Mouse (Mus musculus): ENCODE results near the gene Col23a1.
A peak's percentile ranks its signal among the peaks of the same experiment; 100 is the strongest.
"Not testable (repeated sequence)": the region's sequence is repeated elsewhere in the genome, so short reads cannot be mapped to it uniquely, and the experiment has no call there.

Gene Col23a1

DNA sequence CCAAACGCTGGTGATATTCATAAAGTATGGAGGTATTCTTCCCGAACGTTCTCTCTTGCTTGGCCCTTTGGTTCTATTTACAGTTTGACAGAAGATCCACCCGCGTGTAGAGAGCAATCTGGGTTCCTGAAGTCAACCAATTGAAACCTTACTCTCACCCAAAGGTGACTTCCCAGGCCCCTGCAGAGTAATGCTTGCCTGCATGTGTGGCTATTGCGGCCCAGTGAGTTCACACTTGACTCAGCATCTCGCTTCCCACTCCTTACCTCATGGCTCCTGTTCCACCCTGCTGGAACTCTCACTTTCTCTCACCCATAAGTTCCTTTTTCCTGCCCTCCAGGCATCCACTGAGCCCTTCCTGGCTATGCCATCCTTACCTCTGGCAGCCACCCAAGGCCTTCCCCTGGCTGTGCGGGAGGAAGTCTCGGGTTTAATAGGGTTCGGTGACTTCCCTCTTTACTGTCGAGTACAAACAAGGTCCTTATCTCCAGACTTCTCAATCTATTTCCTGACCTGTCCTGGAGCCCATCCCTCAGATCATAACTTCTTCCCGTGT lies 38.7 kb downstream of the Col23a1 start:
- no peak for DNase-seq (ENCODE audit: low spot score in 2 of 2)

DNA sequence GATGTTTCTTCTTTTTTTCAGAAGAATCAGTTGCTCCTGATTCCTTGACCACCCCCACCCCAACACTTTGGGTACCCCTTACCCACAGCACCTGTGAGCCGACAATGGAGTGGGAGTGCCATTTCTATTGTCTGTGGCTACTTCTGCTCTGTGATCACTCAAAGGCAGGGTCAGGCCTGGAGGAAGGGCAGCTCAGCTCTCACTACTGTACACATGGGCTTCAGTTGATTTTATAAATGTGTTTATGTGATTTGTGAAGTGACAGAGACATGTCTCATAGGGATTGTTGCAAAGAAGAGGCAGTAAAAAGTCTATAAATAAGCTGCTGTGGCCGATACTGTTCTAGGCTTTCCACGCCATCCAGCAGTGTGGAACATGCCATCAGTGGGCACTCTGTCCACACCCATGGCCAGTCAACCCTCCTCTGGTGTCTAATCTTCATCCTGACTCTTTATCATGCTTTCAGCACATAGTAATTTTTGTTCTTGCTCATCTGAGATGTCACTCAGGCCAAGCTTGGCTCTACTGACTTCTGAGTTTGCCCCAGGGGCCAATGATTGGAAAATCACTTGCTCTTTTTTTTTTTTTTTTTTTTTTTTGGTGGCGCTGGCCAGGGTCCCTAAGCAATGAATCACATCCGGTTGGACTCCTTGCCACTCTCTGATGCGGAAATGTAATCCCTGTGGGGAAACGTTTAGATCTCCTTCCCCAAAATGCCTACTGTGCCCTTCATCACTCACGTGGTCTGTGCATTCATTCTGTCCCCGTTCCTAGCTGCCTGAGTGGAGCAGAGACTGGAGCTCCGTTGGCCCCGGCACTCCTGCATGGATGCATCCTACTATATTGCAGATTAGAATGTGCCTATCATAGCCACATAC lies 40.4 kb downstream of the Col23a1 start:
- no peak for DNase-seq (ENCODE audit: low spot score in 2 of 2)

DNA sequence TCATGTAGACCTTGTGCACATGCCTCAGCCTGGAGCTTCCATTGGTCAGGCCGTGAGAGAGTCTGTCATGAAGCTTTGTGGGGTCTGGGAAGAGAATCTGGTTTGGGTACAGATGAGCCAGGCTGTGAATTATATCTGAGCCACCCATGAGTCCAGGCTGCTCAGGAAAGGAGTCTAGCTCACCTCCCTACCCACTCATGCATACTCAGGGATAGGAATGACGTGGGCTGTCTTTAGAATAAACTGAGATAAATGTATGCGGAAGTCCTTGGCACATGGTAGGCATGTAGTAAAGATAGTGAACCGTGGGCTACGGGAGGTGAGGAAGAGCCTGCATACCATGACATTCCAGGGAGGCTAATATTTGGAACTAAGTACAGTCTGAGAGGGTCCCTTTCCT lies 44.3 kb downstream of the Col23a1 start:
- DNase-seq (ENCODE audit: low spot score in 2 of 2), result no peak

DNA sequence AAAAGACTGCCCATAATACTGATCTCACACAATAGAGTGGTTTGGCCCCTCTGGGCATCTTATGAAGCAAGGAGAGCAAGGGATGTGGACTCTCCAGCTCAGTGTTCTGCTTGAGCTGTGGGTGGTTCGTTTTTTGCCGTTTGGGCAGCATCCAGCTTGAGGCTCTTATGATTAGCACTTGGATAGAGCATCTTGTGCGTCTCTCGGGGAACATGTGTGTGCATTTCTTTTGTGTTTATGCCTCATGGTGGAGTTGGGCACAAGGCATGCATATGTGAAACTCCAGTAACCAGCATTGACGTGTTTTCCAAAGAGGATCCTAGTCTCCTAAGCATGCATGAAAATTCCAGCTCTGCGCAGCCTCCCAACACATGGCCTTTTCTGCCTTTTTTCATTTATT lies 47.9 kb downstream of the Col23a1 start:
- no peak for DNase-seq (ENCODE audit: low spot score in 2 of 2)

DNA sequence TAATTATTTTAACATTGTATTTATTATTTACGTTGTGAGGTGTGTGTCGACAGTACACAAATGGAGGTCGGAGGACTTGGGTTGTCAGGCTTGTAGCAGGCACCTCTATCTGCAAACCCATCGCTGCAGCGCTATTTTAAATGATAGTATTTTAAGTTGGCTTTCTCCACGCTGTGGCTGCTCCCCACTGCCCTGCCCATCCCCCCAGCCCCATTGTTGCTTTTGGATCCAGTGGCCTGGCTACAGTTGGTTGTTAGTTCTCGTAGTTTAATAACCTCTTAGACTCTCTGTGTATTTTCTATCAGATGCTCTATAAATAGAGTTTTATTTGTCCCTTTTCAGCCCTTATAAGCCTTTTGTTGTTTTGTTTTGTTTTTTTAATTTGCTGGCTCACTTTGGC lies 48.7 kb downstream of the Col23a1 start:
- DNase-seq (ENCODE audit: low spot score in 2 of 2), result no peak

DNA sequence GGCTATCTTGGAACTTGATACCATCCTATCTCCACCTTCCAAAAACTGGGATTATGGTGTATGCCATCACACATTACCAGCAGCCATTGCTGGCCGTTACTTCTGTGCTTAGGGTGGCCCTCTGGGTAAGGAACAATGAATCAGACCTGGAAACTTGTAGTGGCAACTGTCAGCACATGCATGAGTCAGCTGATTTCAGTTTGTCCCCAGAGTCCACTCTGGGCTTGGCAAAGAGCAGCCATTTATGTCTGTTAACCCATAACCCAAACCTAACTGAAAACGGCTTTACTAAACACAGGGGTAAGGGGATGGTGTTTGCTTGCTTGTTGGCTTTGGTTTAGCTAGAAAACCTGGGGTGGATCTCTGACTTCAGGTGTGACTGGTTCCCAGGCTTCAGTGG lies 51.4 kb downstream of the Col23a1 start:
- no peak for DNase-seq (ENCODE audit: low spot score in 2 of 2)

DNA sequence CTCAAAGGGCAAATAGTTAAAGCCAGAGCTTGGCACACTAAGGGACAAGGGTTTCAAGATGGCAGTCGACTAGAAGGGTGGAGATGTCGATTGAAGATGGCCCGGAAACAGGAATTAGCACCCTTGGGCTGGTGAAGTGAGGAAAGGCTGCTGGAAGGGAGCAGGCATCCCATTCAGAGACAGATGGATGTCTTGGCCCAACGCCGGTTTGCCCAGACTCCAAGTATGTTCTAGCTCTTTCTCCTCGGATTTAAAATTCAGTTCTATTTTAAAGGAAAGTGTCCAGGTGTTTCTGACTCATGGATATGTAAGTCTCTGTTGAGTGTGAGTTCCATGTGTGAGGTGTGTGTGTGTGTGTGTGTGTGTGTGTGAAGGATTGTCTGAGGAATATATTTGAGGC lies 53.1 kb downstream of the Col23a1 start:
- peak; percentile 49 to 62 for DNase-seq (ENCODE audit: low spot score in 2 of 2)

DNA sequence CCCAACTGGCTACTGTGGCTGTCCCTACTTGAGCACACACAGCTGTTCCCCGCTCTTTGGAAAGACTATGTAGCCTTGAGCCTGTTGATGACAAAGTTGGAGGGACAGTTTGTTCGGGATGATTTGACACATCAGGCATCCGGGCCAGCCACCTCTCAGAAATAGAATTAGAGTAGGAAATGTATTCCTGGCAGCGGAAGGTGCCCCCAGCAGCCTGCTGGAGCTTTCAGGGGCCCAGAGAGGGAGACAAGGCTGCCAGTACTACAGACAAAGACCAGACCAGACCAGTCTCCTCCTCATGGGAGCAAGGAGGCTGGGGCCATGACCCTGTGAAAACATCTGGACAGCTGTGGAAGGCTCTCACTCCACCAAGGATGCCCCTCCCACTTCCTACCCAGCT lies 53.6 kb downstream of the Col23a1 start:
- no peak for DNase-seq (ENCODE audit: low spot score in 2 of 2)

DNA sequence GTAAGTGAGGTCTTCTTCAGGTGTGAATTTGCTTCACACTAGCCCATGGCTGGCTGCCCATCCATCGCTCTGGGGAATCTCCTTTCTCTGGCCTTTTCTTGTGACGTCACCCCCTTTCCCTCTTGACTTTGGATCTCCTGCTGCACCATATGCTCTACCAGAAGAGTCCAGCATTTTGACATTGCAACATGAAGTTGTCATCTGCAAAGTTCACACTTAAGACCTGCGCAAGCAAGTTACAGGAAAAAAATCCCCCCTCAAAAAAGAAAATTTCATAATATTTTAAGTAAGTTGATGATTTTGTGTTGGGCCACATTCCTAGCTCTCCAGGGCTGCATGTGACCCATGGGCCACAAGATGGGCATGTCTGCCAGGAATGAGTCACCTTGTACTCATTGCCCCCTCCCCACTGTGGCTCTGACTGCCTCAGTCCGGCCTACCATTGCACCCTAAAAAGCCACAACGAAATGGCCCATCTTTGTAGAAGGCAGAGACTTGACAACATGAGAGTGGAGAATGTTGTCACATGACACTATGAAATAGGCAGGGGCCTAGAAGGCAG lies 54.1 kb downstream of the Col23a1 start:
- no peak for DNase-seq (ENCODE audit: low spot score in 2 of 2)

DNA sequence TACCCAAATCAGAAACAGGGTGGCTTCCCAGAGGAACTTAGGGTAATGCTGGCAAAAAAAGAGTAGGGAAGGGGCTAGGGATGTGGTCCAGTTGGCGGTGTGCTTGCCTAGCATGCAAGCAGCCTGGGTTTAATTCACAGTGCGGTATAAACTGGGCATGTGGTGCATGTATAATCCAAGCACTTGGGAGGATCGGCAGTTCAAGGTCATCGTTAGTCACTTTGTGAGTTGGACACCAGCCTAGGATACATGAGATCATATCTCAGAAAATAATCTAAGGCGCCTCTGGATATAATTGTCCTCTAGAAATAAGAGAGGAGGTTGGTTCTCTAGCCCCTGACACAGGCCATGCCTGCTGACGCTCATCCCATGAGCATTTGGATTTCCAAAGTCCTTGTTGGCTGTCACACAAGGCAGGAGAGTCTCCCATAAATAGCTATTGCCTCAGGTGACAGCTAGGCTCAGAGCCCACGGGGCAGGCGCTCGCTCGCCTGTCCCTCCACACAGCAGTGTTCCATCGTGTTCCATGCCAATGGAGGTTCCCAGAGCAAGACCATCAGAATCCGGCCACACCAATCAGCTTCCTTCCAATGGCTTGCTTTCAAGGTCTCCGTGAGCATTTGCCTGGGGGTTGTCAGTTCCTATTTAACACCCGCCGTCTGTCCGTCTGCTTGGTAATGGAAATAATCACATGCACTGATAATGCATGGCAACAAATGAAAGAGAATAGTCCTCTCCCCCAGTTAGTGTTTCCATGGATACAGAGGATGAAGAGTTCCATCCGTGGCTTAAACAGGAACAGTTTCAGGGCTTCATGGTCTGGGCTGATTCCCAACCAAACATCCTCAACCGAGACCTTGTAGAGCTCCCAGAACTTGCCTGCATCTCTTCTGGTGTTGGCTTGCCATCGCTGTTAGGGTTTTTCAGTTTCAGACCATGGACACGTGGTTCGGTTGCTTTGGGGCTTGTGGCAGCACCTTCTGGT lies 56.1 kb downstream of the Col23a1 start:
- no peak for DNase-seq (ENCODE audit: low spot score in 2 of 2)

DNA sequence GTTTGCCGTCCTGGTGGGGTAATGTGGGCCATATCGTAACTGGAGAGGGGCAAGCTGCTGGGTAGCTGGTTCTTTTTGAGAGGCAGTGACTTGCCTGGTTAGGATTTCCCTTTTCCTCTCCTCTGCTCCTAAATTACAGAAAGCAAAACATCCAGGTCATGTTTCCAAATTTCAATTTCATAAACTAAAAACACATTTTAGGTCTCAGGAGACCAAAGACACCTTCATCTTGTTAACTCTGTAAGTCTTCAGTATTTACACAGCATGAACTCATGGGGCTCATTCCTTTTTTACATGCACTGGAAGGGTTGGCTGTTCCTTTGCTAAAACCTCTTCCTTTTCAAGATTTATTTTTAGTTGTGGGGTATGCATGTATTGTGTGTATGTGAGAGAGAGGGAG lies 58.0 kb downstream of the Col23a1 start:
- no peak for DNase-seq (ENCODE audit: low spot score in 2 of 2)

DNA sequence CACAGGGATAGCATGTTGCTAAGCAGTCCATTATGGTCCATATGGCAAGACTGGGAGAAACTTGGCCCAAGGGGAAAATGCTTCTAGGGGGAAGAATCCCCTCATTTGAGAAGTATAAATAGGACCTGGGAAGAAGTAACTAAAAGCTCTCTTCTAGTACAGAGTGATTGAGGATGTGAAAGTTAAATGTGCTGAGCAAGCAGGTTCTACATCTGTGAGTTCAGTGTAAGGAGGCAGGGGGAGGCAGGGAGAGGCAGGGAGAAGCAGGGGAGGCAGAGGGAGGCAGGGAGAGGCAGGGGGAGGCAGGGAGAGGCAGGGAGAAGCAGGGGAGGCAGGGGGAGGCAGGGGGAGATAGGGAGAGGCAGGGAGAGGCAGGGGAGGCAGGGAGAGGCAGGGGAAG lies 59.9 kb downstream of the Col23a1 start:
- no peak for DNase-seq (ENCODE audit: low spot score in 2 of 2)

DNA sequence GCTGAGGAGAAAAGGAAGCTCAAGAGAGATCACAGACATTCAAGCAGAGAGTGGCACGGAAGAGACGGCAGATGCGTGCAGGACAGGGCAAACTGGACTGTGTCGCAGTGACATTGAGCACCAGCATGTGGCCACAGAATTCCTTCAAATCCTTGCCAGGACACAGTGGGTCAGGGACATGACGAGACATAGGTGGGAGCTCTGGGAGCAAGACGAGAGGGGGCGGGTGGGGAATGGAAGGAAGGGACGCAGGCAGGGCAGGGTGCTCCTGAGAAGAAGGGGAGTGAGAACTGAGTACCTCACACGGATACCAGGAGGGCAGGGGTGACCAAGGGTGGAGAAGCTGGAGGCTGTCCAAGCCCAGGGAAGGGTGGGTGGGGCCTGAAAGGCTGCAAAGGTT lies 61.4 kb downstream of the Col23a1 start:
- DNase-seq (ENCODE audit: low spot score in 2 of 2), result no peak

DNA sequence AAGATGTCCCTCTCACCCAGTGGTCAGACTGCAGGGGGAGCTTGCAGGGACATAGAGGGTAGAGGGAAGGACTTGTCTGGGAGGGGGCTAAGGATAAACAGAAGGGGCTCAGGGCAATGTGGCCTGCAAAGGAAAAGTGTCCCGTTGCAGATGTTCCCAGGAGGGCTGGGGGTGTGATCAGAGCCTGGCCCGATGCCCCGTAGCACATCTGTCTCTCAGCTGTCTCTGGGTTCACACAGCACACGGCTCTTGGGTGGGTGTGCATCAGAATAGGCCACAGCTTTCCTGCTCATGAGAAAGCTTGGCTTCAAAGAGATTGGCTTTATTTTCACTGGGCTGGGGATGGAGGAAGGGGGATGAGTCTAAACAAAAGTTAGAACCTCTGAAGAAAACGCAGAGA lies 62.1 kb downstream of the Col23a1 start:
- no peak for DNase-seq (ENCODE audit: low spot score in 2 of 2)

DNA sequence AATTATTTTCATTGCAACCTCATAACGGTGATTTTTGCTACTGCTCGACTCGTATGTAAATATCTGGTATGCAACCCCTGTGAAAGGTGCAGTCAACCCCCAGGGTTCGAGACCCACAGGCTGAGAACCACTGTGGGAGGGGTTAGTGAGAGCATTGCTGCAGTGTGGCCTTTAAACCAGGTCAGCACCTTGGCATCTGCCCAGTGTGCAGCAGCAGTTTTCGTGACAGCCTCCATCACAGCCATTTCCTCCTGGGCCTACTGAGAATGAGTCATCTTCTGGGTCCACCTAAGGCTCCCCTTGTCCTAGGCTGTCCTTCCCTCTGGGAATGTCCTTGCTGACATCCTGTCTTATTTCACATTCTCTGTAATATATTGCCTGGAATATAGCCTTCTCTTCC lies 64.0 kb downstream of the Col23a1 start:
- no peak for DNase-seq (ENCODE audit: low spot score in 2 of 2)

DNA sequence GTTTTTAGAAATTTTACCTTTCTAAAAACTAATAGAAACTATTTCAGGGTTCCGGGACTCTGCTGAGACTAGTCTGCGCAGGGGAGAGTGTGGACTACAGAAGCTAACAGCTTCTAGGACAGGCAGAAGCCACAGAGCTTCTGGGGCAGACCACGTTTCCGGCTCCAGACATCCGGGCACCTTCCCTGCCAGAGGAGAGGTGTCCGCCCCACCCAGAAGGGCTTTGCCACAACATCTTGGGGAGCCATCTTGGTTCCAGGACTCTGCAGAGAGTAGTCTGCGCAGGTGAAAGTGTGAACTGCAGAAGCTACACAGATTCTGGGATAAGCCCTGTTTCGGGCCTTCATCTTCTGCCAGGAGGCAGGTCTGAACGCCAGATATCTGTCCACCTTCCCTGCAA lies 69.3 kb downstream of the Col23a1 start:
- DNase-seq (ENCODE audit: low spot score in 2 of 2), result not testable (repeated sequence)

DNA sequence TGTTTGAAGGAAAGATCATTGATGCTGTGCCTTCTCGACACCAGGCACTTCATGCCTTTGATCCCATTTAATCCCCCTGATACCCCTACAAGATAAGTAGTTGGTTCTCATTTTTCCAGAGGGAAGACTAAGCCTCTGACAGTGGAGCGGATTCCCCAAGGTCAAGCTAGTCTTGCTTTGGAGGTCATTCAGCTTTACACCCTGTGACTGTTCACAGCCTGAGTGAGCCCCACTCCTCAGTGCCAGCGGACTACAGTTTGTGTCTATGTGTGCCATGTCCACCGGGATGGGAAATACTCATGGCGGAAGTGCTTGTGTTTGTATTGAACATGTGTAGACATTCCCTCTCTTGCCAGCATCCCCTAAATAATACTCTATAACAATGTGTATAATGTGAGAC lies 74.6 kb downstream of the Col23a1 start:
- DNase-seq (ENCODE audit: low spot score in 2 of 2), result no peak

DNA sequence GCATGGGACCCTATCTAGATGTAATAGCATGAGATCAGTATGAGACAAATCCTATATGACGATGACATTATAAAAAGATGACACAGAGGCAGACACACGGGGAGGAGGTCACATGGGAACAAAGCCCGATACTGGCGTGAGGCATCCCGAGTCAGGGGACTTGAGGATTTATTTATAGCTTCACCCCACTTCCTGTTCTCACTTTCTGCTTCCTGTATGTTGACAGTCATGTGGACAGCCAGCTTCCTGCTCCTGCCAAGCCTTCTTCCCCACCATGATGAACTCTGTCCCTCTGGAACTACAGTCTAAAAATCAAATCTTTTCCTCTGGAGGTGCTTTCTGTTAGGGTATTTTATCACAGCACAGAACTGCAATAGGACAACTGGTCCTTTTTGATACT lies 77.6 kb downstream of the Col23a1 start:
- no peak for DNase-seq (ENCODE audit: low spot score in 2 of 2)

DNA sequence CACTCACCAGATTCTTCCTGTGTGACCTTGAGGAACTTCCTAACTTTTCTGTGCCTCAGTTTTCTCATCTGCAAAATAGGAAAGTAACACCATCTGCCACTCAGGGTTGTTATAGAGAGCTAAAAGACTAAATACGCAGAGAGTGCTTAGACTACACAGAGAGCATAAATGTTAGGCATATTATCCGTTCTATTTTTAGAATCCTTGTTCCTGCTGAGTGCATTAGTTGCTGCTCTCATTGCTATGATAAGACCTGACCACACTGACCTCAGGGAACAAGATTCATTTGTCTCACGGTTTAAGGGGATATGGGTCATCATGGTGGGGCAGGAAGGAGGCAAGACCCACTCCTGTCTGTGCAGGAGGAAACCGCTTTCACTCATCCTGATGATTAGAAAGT lies 80.6 kb downstream of the Col23a1 start:
- no peak for DNase-seq (ENCODE audit: low spot score in 2 of 2)

DNA sequence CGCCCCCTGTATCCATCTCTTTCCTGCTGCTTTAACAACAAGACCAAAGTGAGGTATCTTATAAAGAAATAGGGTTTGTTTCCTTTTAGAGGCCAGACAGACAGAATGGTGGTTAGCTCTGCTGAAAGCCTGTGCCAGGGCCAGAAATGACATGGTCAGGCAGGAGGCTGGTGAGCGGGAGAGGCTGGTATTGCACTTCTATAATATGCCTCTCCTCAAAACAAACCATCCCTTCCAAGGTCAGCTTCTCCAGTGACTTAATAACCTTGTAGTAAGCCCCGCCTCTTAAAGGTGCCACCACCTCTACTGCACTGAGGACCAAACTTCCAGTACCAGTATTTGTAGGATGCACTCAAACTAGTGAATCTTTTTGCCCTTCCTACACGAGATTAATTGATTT lies 81.6 kb downstream of the Col23a1 start:
- no peak for DNase-seq (ENCODE audit: low spot score in 2 of 2)

DNA sequence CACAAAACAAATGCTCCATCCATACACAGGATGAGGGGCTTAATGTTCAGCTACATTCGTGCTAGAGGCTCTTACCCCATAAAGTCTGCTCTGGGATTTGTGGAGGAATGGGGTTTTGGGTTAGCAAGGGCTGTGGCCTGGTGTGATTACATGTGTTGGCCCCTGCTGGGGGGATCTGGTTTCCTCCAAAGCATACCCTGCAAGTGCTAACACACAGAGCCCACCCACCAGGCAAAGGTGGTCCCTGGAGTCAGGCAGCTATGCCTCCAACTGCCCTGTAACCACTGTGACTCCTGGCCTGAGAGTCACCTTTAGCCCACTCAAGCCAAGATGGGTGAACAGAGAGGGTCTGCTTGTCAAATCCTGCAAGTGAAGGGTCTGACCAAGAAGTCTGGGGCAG lies 82.2 kb downstream of the Col23a1 start:
- no peak for DNase-seq (ENCODE audit: low spot score in 2 of 2)

DNA sequence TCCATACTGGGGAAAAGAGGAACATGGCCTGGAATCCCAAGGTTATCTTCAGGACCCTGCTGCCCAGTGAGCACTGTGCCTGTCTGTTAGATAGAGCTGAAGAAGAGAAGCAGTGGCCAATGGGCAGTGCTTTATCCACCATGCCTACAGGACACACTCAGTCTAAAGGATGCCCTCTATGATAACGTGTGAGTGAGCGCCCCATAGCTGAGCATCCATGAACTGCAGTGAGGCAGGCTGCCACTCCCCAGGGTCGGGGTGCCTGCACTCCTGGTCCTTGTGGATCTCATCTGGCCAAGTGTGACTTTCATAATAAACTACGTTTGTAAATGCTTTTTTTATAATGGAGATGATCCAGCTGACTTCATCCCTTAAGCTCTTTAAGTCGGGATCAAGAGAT lies 87.5 kb downstream of the Col23a1 start:
- no peak for DNase-seq (ENCODE audit: low spot score in 2 of 2)

All from frontal cortex, postnatal 10 days (tissue).